Mouse (Mus musculus) neural tube, embryonic 11.5 days (tissue): Measurements from ENCODE around the gene Tmem220. TPM values are rescaled to one million over a fixed set of nuclear protein-coding genes. Genes with fewer than 3 reads are reported as not detected.

Experiments
- ATAC-seq: fragments of 200-750 bp; cut with Nextera tagmentation; 2 replicates; pipeline ENCODE4 v1.8.0; 2017; ENCODE audit warnings: moderate number of reproducible peaks, mild to moderate bottlenecking, moderate TSS enrichment, moderate library complexity; ENCODE audit not compliant: insufficient read depth, low FRiP score, low TSS enrichment
- DNase-seq: peaks from one replicate; pipeline ENCODE4 v3.0.0-alpha.2; 2015; ENCODE audit warnings: low spot score
- H3K27ac ChIP-seq: fragments of 300-500 bp; sonication (generic); 2 replicates; pipeline ENCODE4 v1.5.1; 2014; ENCODE audit warnings: low read depth, mild to moderate bottlenecking, low read length
- H3K27me3 ChIP-seq: fragments of 300-500 bp; sonication (generic); 2 replicates; pipeline ENCODE4 v1.6.1; 2014; ENCODE audit warnings: mild to moderate bottlenecking, low read length, mixed read lengths; ENCODE audit not compliant: control insufficient read depth, insufficient read depth
- H3K36me3 ChIP-seq: fragments of 300-500 bp; sonication (generic); 2 replicates; pipeline ENCODE4 v1.6.1; 2014; ENCODE audit warnings: mild to moderate bottlenecking, low read length, moderate library complexity, mixed read lengths; ENCODE audit not compliant: control insufficient read depth, insufficient read depth
- H3K4me1 ChIP-seq: fragments of 300-500 bp; sonication (generic); 2 replicates; pipeline ENCODE4 v1.6.1; 2014; ENCODE audit warnings: low read length, mixed read lengths; ENCODE audit not compliant: control insufficient read depth, insufficient read depth
- H3K4me2 ChIP-seq: fragments of 300-500 bp; sonication (generic); 2 replicates; pipeline ENCODE4 v1.6.1; 2014; ENCODE audit warnings: low read depth, mild to moderate bottlenecking, moderate library complexity
- H3K4me3 ChIP-seq: fragments of 300-500 bp; sonication (generic); 2 replicates; pipeline ENCODE4 v1.5.1; 2014; ENCODE audit warnings: low read depth, low read length
- H3K9ac ChIP-seq: fragments of 300-500 bp; sonication (generic); 2 replicates; pipeline ENCODE4 v1.6.1; 2014; ENCODE audit warnings: mild to moderate bottlenecking, low read length
- H3K9me3 ChIP-seq: fragments of 300-500 bp; sonication (generic); 2 replicates; pipeline ENCODE4 v1.6.1; 2016; ENCODE audit warnings: low read length; ENCODE audit not compliant: control insufficient read depth
- WGBS: fragments of 180-500 bp; shearing (Covaris S2); extraction: QIAGEN DNeasy Blood & Tissue Kit; methylation state at CpG from one replicate; pipeline ENCODE4 v1.1.7; 2014; 5-methylcytosine and 5-hydroxymethylcytosine counted together
- polyA plus RNA-seq: library from polyadenylated mRNA; unstranded; fragments of >200 nt; fragmentation: Nextera tagmentation; extraction: Ambion mirVana; gene quantifications from 2 replicates; pipeline ENCODE4 v1.2.1, GENCODE M21; 2014

Gene Tmem220
- 0.69 and 1.1 TPM in 2 replicates for polyA plus RNA-seq

GRCm38 (mm10) chr11:67024867-67025477 lies at the start of gene Tmem220:
Gene Tmem220 (plus strand): TSS chr11:67025154.
- Histone ChIP-seq H3K27ac (no peak within 1 kb of the TSS), H3K9me3 (no peaks in the 10 kb centered on the region), H3K36me3 (no peaks in the 10 kb centered on the region), H3K4me3 (peak within 1 kb of the TSS; percentile 35), H3K4me2 (peak within 1 kb of the TSS; percentile 58), H3K9ac (peak within 1 kb of the TSS; percentile 63), H3K27me3 (no peaks in the 10 kb centered on the region), H3K4me1 (no peaks in the 10 kb centered on the region)
- peak; percentile 94 for ATAC-seq
- peak; percentile 94 for DNase-seq
- 1% methylated on average over 34 of the region's 35 CpGs for WGBS

- no peak overlapping the region for H3K4me2 ChIP-seq
- 0 out of 2 replicates have a peak, but pooled peaks cover 4% of the 10 kb centered on the region for H3K9me3 ChIP-seq
- ATAC-seq (no peak), DNase-seq (no peak)
- no peak overlapping the region for H3K9ac ChIP-seq
- H3K27me3 ChIP-seq = no peaks in the 10 kb centered on the region
- no peaks in the 10 kb centered on the region for H3K36me3 ChIP-seq
- H3K27ac ChIP-seq = no peak overlapping the region
- 92% methylated on average over 7 of the region's 7 CpGs for WGBS
- H3K4me1 ChIP-seq = no peaks in the 10 kb centered on the region
- H3K4me3 ChIP-seq = no peak overlapping the region
Measured at GRCm38 (mm10) chr11:66975606-66976330, 49.2 kb upstream of the Tmem220 start.

- Histone ChIP-seq H3K27ac (no peak overlapping the region), H3K27me3 (no peaks in the 10 kb centered on the region), H3K9ac (no peak overlapping the region), H3K4me1 (peaks cover 3% of the 10 kb centered on the region; the same call in 1 of the 2 replicates), H3K4me3 (no peak overlapping the region), H3K36me3 (no peaks in the 10 kb centered on the region), H3K9me3 (no peaks in the 10 kb centered on the region), H3K4me2 (no peak overlapping the region)
- DNase-seq (no peak), ATAC-seq (no peak)
- 82% methylated on average over 15 of the region's 15 CpGs for WGBS
Measured at GRCm38 (mm10) chr11:66981336-66982115, 43.4 kb upstream of the Tmem220 start.

- Histone ChIP-seq H3K27me3 (no peaks in the 10 kb centered on the region), H3K4me3 (no peak overlapping the region), H3K27ac (no peak overlapping the region), H3K9me3 (no peaks in the 10 kb centered on the region), H3K36me3 (no peaks in the 10 kb centered on the region), H3K4me1 (peaks cover 3% of the 10 kb centered on the region; the same call in 1 of the 2 replicates), H3K4me2 (no peak overlapping the region), H3K9ac (no peak overlapping the region)
- WGBS = 43% methylated on average over 6 of the region's 6 CpGs
- ATAC-seq = peak; percentile 51; the same call in 1 of the 2 replicates
- DNase-seq = peak; percentile 49
Measured at GRCm38 (mm10) chr11:66982794-66983193, 42.2 kb upstream of the Tmem220 start.

GRCm38 (mm10) chr11:66983422-66984164 lies 41.4 kb upstream of the Tmem220 start:
- H3K4me3 ChIP-seq = no peak overlapping the region
- H3K4me2 ChIP-seq = no peak overlapping the region
- H3K27me3 ChIP-seq = no peaks in the 10 kb centered on the region
- H3K4me1 ChIP-seq = peaks cover 3% of the 10 kb centered on the region; the same call in 1 of the 2 replicates
- no peak overlapping the region; the same call in 1 of the 2 replicates for H3K27ac ChIP-seq
- H3K36me3 ChIP-seq = no peaks in the 10 kb centered on the region
- DNase-seq (no peak), ATAC-seq (0 out of 2 replicates have a peak, but pooled peaks have one; percentile 7)
- H3K9ac ChIP-seq = no peak overlapping the region
- 61% methylated on average over 11 of the region's 11 CpGs for WGBS
- H3K9me3 ChIP-seq = no peaks in the 10 kb centered on the region

- 5% methylated on average over 28 of the region's 28 CpGs for WGBS
- H3K27me3 ChIP-seq = no peaks in the 10 kb centered on the region
- H3K4me2 ChIP-seq = peak overlapping the region; percentile 57
- H3K4me1 ChIP-seq = peaks cover 3% of the 10 kb centered on the region; the same call in 1 of the 2 replicates
- peak overlapping the region; percentile 58; the same call in 1 of the 2 replicates for H3K9ac ChIP-seq
- no peaks in the 10 kb centered on the region for H3K9me3 ChIP-seq
- H3K4me3 ChIP-seq = peak overlapping the region; percentile 20
- DNase-seq = peak; percentile 84
- ATAC-seq = peak; percentile 67
- H3K36me3 ChIP-seq = no peaks in the 10 kb centered on the region
- peak overlapping the region; percentile 30; the same call in 1 of the 2 replicates for H3K27ac ChIP-seq
Measured at GRCm38 (mm10) chr11:66984165-66985135, 40.5 kb upstream of the Tmem220 start.

GRCm38 (mm10) chr11:66985136-66985702 lies 39.7 kb upstream of the Tmem220 start:
- H3K9ac ChIP-seq = peak overlapping the region; percentile 35; the same call in 1 of the 2 replicates
- peak overlapping the region; percentile 20 for H3K4me3 ChIP-seq
- H3K27ac ChIP-seq = no peak overlapping the region
- ATAC-seq (no peak), DNase-seq (no peak)
- H3K9me3 ChIP-seq = no peaks in the 10 kb centered on the region
- peaks cover 3% of the 10 kb centered on the region; the same call in 1 of the 2 replicates for H3K4me1 ChIP-seq
- peak overlapping the region; percentile 57 for H3K4me2 ChIP-seq
- H3K27me3 ChIP-seq = no peaks in the 10 kb centered on the region
- H3K36me3 ChIP-seq = no peaks in the 10 kb centered on the region
- WGBS = 35% methylated on average over 11 of the region's 11 CpGs
